Mouse (Mus musculus) testis, adult 2 months (tissue): ENCODE results near the gene Cdipt. TPM values are rescaled to one million over a fixed set of nuclear protein-coding genes. Genes with fewer than 3 reads are reported as not detected.

Experiments
- H3K27ac ChIP-seq: fragments of 200-500 bp; 2 replicates; pipeline ENCODE4 v1.5.1; 2012; ENCODE audit warnings: low read depth, low read length; ENCODE audit not compliant: control insufficient read depth, insufficient read depth
- H3K27me3 ChIP-seq: fragments of 200-500 bp; 2 replicates; pipeline ENCODE4 v1.6.1; 2012; ENCODE audit warnings: mild to moderate bottlenecking, low read length, moderate library complexity; ENCODE audit not compliant: control insufficient read depth, insufficient read depth
- H3K36me3 ChIP-seq: fragments of 200-500 bp; 2 replicates; pipeline ENCODE4 v1.6.1; 2012; ENCODE audit warnings: mild to moderate bottlenecking, low read length; ENCODE audit not compliant: control insufficient read depth, insufficient read depth
- H3K4me1 ChIP-seq: fragments of 200-500 bp; 2 replicates; pipeline ENCODE4 v1.6.1; 2012; ENCODE audit warnings: low read length; ENCODE audit not compliant: control insufficient read depth, insufficient read depth
- H3K4me3 ChIP-seq: fragments of 200-500 bp; 2 replicates; pipeline ENCODE4 v1.5.1; 2012; ENCODE audit warnings: low read depth, mild to moderate bottlenecking, low read length, moderate library complexity, mixed read lengths; ENCODE audit not compliant: control insufficient read depth
- CTCF ChIP-seq: fragments of 200-500 bp; IDR thresholded peaks from 2 replicates; pipeline ENCODE4 v1.5.1; 2012; ENCODE audit warnings: low read depth, mild to moderate bottlenecking, inconsistent platforms, low read length, moderate library complexity; ENCODE audit not compliant: control insufficient read depth, insufficient read depth, insufficient replicate concordance
- POLR2A ChIP-seq: fragments of 200-500 bp; IDR thresholded peaks from 2 replicates; pipeline ENCODE4 v1.6.1; 2012; ENCODE audit warnings: low read depth, mild to moderate bottlenecking, inconsistent platforms, low read length, moderate library complexity; ENCODE audit not compliant: control insufficient read depth
- polyA plus RNA-seq: library from polyadenylated mRNA; depleted of rRNA; stranded (reverse); fragments of >200 nt; gene quantifications from 2 replicates; pipeline ENCODE4 v1.2.3, GENCODE M21; 2012; rRNA removed

The Cdipt gene
- polyA plus RNA-seq, 1 experiment, result 84.9 TPM

- Histone ChIP-seq H3K4me3 (peak overlapping the region; percentile 97), H3K27me3 (no peaks in the 10 kb centered on the region), H3K36me3 (no peaks in the 10 kb centered on the region), H3K4me1 (peaks cover 32% of the 10 kb centered on the region), H3K27ac (peak overlapping the region; percentile 99)
- TF ChIP-seq CTCF, result peak; percentile 49; the same call in 1 of the 2 replicates
- peak; percentile 75; the same call in 1 of the 2 replicates for TF ChIP-seq POLR2A
These were observed 49.2 kb downstream of the Cdipt start for GRCm38 (mm10) chr7:127024755-127025555.

- H3K4me1 ChIP-seq, result peaks cover 26% of the 10 kb centered on the region
- peak overlapping the region; percentile 99 for H3K27ac ChIP-seq
- peak overlapping the region; percentile 97 for H3K4me3 ChIP-seq
- no peaks in the 10 kb centered on the region for H3K27me3 ChIP-seq
- no peaks in the 10 kb centered on the region; the same call in 1 of the 2 replicates for H3K36me3 ChIP-seq
- TF ChIP-seq POLR2A, result no peak; the same call in 1 of the 2 replicates
- no peak for TF ChIP-seq CTCF
These were observed 49.9 kb downstream of the Cdipt start for GRCm38 (mm10) chr7:127025556-127026160.

- Histone ChIP-seq H3K4me1 (peaks cover 23% of the 10 kb centered on the region), H3K27me3 (no peaks in the 10 kb centered on the region), H3K27ac (peak overlapping the region; percentile 99), H3K36me3 (no peaks in the 10 kb centered on the region; the same call in 1 of the 2 replicates), H3K4me3 (peak overlapping the region; percentile 97)
- TF ChIP-seq CTCF, result no peak
- TF ChIP-seq POLR2A, result peak; percentile 32
These were observed 50.5 kb downstream of the Cdipt start for GRCm38 (mm10) chr7:127026161-127026600.

GRCm38 (mm10) chr7:127026616-127026983, 50.9 kb downstream of the Cdipt start:
- Histone ChIP-seq H3K36me3 (no peaks in the 10 kb centered on the region; the same call in 1 of the 2 replicates), H3K27ac (peak overlapping the region; percentile 99), H3K4me1 (peaks cover 20% of the 10 kb centered on the region)

GRCm38 (mm10) chr7:127026984-127027726, 51.4 kb downstream of the Cdipt start, which contains the start of gene Maz:
Gene Maz (minus strand): TSS chr7:127027037.
- Histone ChIP-seq H3K27ac (peak within 1 kb of the TSS; percentile 99), H3K4me3 (peak within 1 kb of the TSS; percentile 97), H3K27me3 (no peaks in the 10 kb centered on the region), H3K4me1 (peaks cover 20% of the 10 kb centered on the region), H3K36me3 (no peaks in the 10 kb centered on the region; the same call in 1 of the 2 replicates)
- no peak for TF ChIP-seq CTCF
- TF ChIP-seq POLR2A, result peak; percentile 52

More at GRCm38 (mm10) chr7:127026616-127026983, 50.9 kb downstream of the Cdipt start:
- no peak for TF ChIP-seq CTCF
- no peak for TF ChIP-seq POLR2A
- Histone ChIP-seq H3K27me3 (no peaks in the 10 kb centered on the region), H3K4me3 (peak overlapping the region; percentile 97; the same call in 1 of the 2 replicates)

- Histone ChIP-seq H3K4me1 (peaks cover 17% of the 10 kb centered on the region), H3K27me3 (no peaks in the 10 kb centered on the region), H3K36me3 (no peaks in the 10 kb centered on the region; the same call in 1 of the 2 replicates), H3K4me3 (peak overlapping the region; percentile 83), H3K27ac (peak overlapping the region; percentile 98)
- TF ChIP-seq POLR2A, result no peak
- TF ChIP-seq CTCF, result no peak
These were observed 52.2 kb downstream of the Cdipt start for GRCm38 (mm10) chr7:127027885-127028284.

Other genes starting within 250 kb of the Cdipt start
- 337 and 349 TPM in 2 replicates for gene Mapk3, start 216.3 kb upstream of the Cdipt start, polyA plus RNA-seq
- gene Gdpd3, start 209.6 kb upstream of the Cdipt start, polyA plus RNA-seq, result 3.5 and 3.9 TPM in 2 replicates
- 74.3 and 92.1 TPM in 2 replicates for gene Ypel3, start 199.0 kb upstream of the Cdipt start, polyA plus RNA-seq
- gene Tbx6, start 194.4 kb upstream of the Cdipt start, polyA plus RNA-seq, result 1.1 and 1.2 TPM in 2 replicates
- 252 and 262 TPM in 2 replicates for gene Ppp4c, start 183.4 kb upstream of the Cdipt start, polyA plus RNA-seq
- 7.9 and 9.8 TPM in 2 replicates for gene Fam57b, start 178.2 kb upstream of the Cdipt start, polyA plus RNA-seq
- 103 and 114 TPM in 2 replicates for gene 4930451I11Rik, start 144.3 kb upstream of the Cdipt start, polyA plus RNA-seq
- gene Doc2a, start 128.5 kb upstream of the Cdipt start, polyA plus RNA-seq, result 1.9 and 2.2 TPM in 2 replicates
- 76.6 and 77.1 TPM in 2 replicates for gene Hirip3, start 113.9 kb upstream of the Cdipt start, polyA plus RNA-seq
- 74.1 and 80.9 TPM in 2 replicates for gene Ino80e, start 113.5 kb upstream of the Cdipt start, polyA plus RNA-seq
- gene Taok2, start 91.2 kb upstream of the Cdipt start, polyA plus RNA-seq, result 43.5 and 49.4 TPM in 2 replicates
- gene Tmem219, start 53.0 kb upstream of the Cdipt start, polyA plus RNA-seq, result 70.3 and 73.6 TPM in 2 replicates
- 80.0 and 85.5 TPM in 2 replicates for gene Kctd13, start 47.0 kb upstream of the Cdipt start, polyA plus RNA-seq
- gene Asphd1, start 26.3 kb upstream of the Cdipt start, polyA plus RNA-seq, result 1.4 TPM in 2 replicates
- gene Sez6l2, start 25.4 kb upstream of the Cdipt start, polyA plus RNA-seq, result 9.9 and 10.7 TPM in 2 replicates
- gene Cdiptos, start 184 bp downstream of the Cdipt start, polyA plus RNA-seq, result 804 and 822 TPM in 2 replicates
- gene Mvp, start 38.7 kb downstream of the Cdipt start, polyA plus RNA-seq, result 3.0 and 4.0 TPM in 2 replicates
- gene Pagr1b, start 40.6 kb downstream of the Cdipt start, polyA plus RNA-seq, result 0.90 and 1.2 TPM in 2 replicates
- 1.3 and 2.0 TPM in 2 replicates for gene Pagr1a, start 41.4 kb downstream of the Cdipt start, polyA plus RNA-seq
- 13.5 and 16.2 TPM in 2 replicates for gene Gm42742, start 45.2 kb downstream of the Cdipt start, polyA plus RNA-seq
- gene Prrt2, start 45.3 kb downstream of the Cdipt start, polyA plus RNA-seq, result 2.7 and 3.4 TPM in 2 replicates
- gene Maz, start 51.1 kb downstream of the Cdipt start, polyA plus RNA-seq, result 59.1 and 59.6 TPM in 2 replicates
- 10.2 and 11.2 TPM in 2 replicates for gene Kif22, start 66.6 kb downstream of the Cdipt start, polyA plus RNA-seq
- gene Zg16, start 111.4 kb downstream of the Cdipt start, polyA plus RNA-seq, result 0.76 and 0.93 TPM in 2 replicates
- gene AI467606, start 115.4 kb downstream of the Cdipt start, polyA plus RNA-seq, result 4.6 and 4.9 TPM in 2 replicates
- 0.05 and 0.22 TPM in 2 replicates for gene Qprt, start 146.3 kb downstream of the Cdipt start, polyA plus RNA-seq
- 0.09 and 0.10 TPM in 2 replicates for gene Spn, start 161.9 kb downstream of the Cdipt start, polyA plus RNA-seq
- 19.6 and 27.8 TPM in 2 replicates for gene Cd2bp2, start 220.1 kb downstream of the Cdipt start, polyA plus RNA-seq
- 5.1 and 6.3 TPM in 2 replicates for gene Tbc1d10b, start 232.6 kb downstream of the Cdipt start, polyA plus RNA-seq
- 1.3 and 1.4 TPM in 2 replicates for gene Mylpf, start 233.0 kb downstream of the Cdipt start, polyA plus RNA-seq